Mouse (Mus musculus) neural tube, postnatal 0 days (tissue): ENCODE results near the gene Fam47c. TPM values are rescaled to one million over a fixed set of nuclear protein-coding genes. Genes with fewer than 3 reads are reported as not detected.

ENCODE experiments used
- polyA plus RNA-seq: library from polyadenylated mRNA; unstranded; fragments of >200 nt; fragmentation: Nextera tagmentation; extraction: Ambion mirVana; gene quantifications from 2 replicates; pipeline ENCODE4 v1.2.1, GENCODE M21; 2015

Gene Fam47c
- not detected in 2 replicates for polyA plus RNA-seq

GRCm38 (mm10) chrX:78737463-78737862 is at the start of gene Fam47c:
Fam47c (plus strand) TSS chrX:78737763.

Other genes starting within 250 kb of the Fam47c start
- 4.4 and 5.1 TPM in 2 replicates for gene Prrg1, start 153.9 kb upstream of the Fam47c start, polyA plus RNA-seq